Mouse (Mus musculus) MEL (cell line): ENCODE measurements around the gene Frmd6. TPM values are rescaled to one million over a fixed set of nuclear protein-coding genes. Genes with fewer than 3 reads are reported as not detected.

ENCODE experiments used
- DNase-seq: peaks from one replicate; pipeline ENCODE4 v3.0.0; 2011; ENCODE audit warnings: low read depth, low spot score
- H3K27ac ChIP-seq: 2 replicates; pipeline ENCODE4 v1.5.1; 2012; ENCODE audit warnings: low read depth, mild to moderate bottlenecking, control low read depth, low read length, moderate library complexity; ENCODE audit not compliant: control insufficient read depth
- H3K27me3 ChIP-seq, 2 experiments: fragments of 150-350 bp in 1 of 2; sonication (generic) in 1 of 2; 2 replicates each; pipeline ENCODE4 v1.6.1; 2012; ENCODE audit warnings: low read length in 2 of 2, mild to moderate bottlenecking in 2 of 2, improper control_type of control experiment in 1 of 2, moderate library complexity in 1 of 2; ENCODE audit not compliant: insufficient read depth in 2 of 2, control insufficient read depth in 1 of 2
- H3K36me3 ChIP-seq, 2 experiments: 2 replicates each; pipeline ENCODE4 v1.6.1; 2012 to 2014; ENCODE audit warnings: low read length in 2 of 2, improper control_type of control experiment in 1 of 2, inconsistent platforms in 1 of 2, mild to moderate bottlenecking in 1 of 2; ENCODE audit not compliant: insufficient read depth in 2 of 2, control insufficient read depth in 1 of 2
- H3K4me1 ChIP-seq, 2 experiments: fragments of 150-350 bp in 1 of 2; sonication (generic) in 1 of 2; 2 replicates each; pipeline ENCODE4 v1.6.1; 2012; ENCODE audit warnings: low read length in 2 of 2, improper control_type of control experiment in 1 of 2, mild to moderate bottlenecking in 1 of 2; ENCODE audit not compliant: insufficient read depth in 2 of 2, control insufficient read depth in 1 of 2
- H3K4me3 ChIP-seq, 2 experiments: fragments of 150-350 bp in 1 of 2; sonication (generic) in 1 of 2; 2 replicates each; pipeline ENCODE4 v1.5.1; 2012; ENCODE audit warnings: low read depth in 2 of 2, low read length in 2 of 2, mild to moderate bottlenecking in 2 of 2, moderate library complexity in 2 of 2, control low read depth in 1 of 2, improper control_type of control experiment in 1 of 2; ENCODE audit not compliant: control insufficient read depth in 1 of 2, insufficient read depth in 1 of 2
- H3K79me2 ChIP-seq: 2 replicates; pipeline ENCODE4 v1.6.1; 2012; ENCODE audit warnings: mild to moderate bottlenecking, low read length, moderate library complexity; ENCODE audit not compliant: control insufficient read depth, poor library complexity, insufficient read depth
- H3K9ac ChIP-seq: 2 replicates; pipeline ENCODE4 v1.6.1; 2012; ENCODE audit warnings: low read depth, mild to moderate bottlenecking, control low read depth, low read length, moderate library complexity; ENCODE audit not compliant: control insufficient read depth, poor library complexity, severe bottlenecking
- H3K9me3 ChIP-seq: fragments of 150-350 bp; sonication (generic); replicated peaks from 2 replicates; pipeline ENCODE4 v1.6.1; 2012; ENCODE audit warnings: mild to moderate bottlenecking, low read length, improper control_type of control experiment, moderate library complexity; ENCODE audit not compliant: insufficient read depth
- CHD2 ChIP-seq: IDR thresholded peaks from 2 replicates; pipeline ENCODE4 v1.6.1; 2011; ENCODE audit warnings: low read length, improper control_type of control experiment
- CTCF ChIP-seq, 3 experiments: IDR thresholded peaks in 2 of 3; conservative IDR thresholded peaks in 1 of 3; 2 replicates each; pipeline ENCODE4 v1.5.1; 2011 to 2012; ENCODE audit warnings: low read length in 3 of 3, low read depth in 2 of 3, mild to moderate bottlenecking in 2 of 3, improper control_type of control experiment in 1 of 3, inconsistent platforms in 1 of 3, mixed read lengths in 1 of 3, moderate library complexity in 1 of 3; ENCODE audit not compliant: control insufficient read depth in 1 of 3, insufficient read depth in 1 of 3, poor library complexity in 1 of 3, severe bottlenecking in 1 of 3
- E2F4 ChIP-seq: IDR thresholded peaks from 2 replicates; pipeline ENCODE4 v1.6.1; 2011; ENCODE audit warnings: low read depth, low read length, improper control_type of control experiment, borderline replicate concordance
- ELF1 ChIP-seq: IDR thresholded peaks from 2 replicates; pipeline ENCODE4 v1.6.1; 2014; ENCODE audit warnings: low read depth, mild to moderate bottlenecking, inconsistent platforms, low read length, improper control_type of control experiment, moderate library complexity
- EP300 ChIP-seq, 2 experiments: IDR thresholded peaks; 2 replicates each; pipeline ENCODE4 v1.6.1; 2011; ENCODE audit warnings: improper control_type of control experiment in 2 of 2, low read length in 2 of 2, low read depth in 1 of 2, mild to moderate bottlenecking in 1 of 2
- ETS1 ChIP-seq: IDR thresholded peaks from 2 replicates; pipeline ENCODE4 v1.6.1; 2012; ENCODE audit warnings: low read depth, mild to moderate bottlenecking, inconsistent platforms, low read length, improper control_type of control experiment, moderate library complexity
- HCFC1 ChIP-seq: IDR thresholded peaks from 2 replicates; pipeline ENCODE4 v1.6.1; 2012; ENCODE audit warnings: low read depth, mild to moderate bottlenecking, inconsistent platforms, low read length, improper control_type of control experiment, moderate library complexity
- JUND ChIP-seq: IDR thresholded peaks from 2 replicates; pipeline ENCODE4 v1.6.1; 2011; ENCODE audit warnings: low read depth, mild to moderate bottlenecking, improper control_type of control experiment, low read length
- KAT2A ChIP-seq: conservative IDR thresholded peaks from 2 replicates; pipeline ENCODE4 v1.6.1; 2012; ENCODE audit warnings: low read depth, low read length, improper control_type of control experiment, inconsistent platforms
- MAX ChIP-seq: IDR thresholded peaks from 2 replicates; pipeline ENCODE4 v1.6.1; 2011; ENCODE audit warnings: low read length, improper control_type of control experiment
- MAZ ChIP-seq: IDR thresholded peaks from 2 replicates; pipeline ENCODE4 v1.6.1; 2012; ENCODE audit warnings: low read depth, mild to moderate bottlenecking, inconsistent platforms, low read length, improper control_type of control experiment
- MXI1 ChIP-seq: IDR thresholded peaks from 2 replicates; pipeline ENCODE4 v1.6.1; 2011; ENCODE audit warnings: mild to moderate bottlenecking, low read depth, low read length, improper control_type of control experiment
- MYB ChIP-seq: IDR thresholded peaks from 2 replicates; pipeline ENCODE4 v1.6.1; 2011; ENCODE audit warnings: mild to moderate bottlenecking, low read depth, low read length, improper control_type of control experiment
- NELFE ChIP-seq: IDR thresholded peaks from 2 replicates; pipeline ENCODE4 v1.6.1; 2011; ENCODE audit warnings: low read depth, low read length, improper control_type of control experiment
- POLR2A ChIP-seq, 2 experiments: IDR thresholded peaks; 2 replicates each; pipeline ENCODE4 v1.6.1; 2011 to 2012; ENCODE audit warnings: low read length in 2 of 2, mild to moderate bottlenecking in 2 of 2, control low read depth in 1 of 2, improper control_type of control experiment in 1 of 2, low read depth in 1 of 2, moderate library complexity in 1 of 2; ENCODE audit not compliant: control insufficient read depth in 1 of 2, insufficient read depth in 1 of 2, poor library complexity in 1 of 2
- POLR2AphosphoS2 ChIP-seq: IDR thresholded peaks from 2 replicates; pipeline ENCODE4 v1.6.1; 2011; ENCODE audit warnings: low read length, improper control_type of control experiment
- POLR2AphosphoS5 ChIP-seq: IDR thresholded peaks from 2 replicates; pipeline ENCODE4 v1.6.1; 2012; ENCODE audit warnings: low read depth, borderline replicate concordance, mild to moderate bottlenecking, inconsistent platforms, low read length, moderate library complexity, mixed read lengths
- RAD21 ChIP-seq: IDR thresholded peaks from 2 replicates; pipeline ENCODE4 v1.6.1; 2011; ENCODE audit warnings: mild to moderate bottlenecking, low read depth, low read length, improper control_type of control experiment
- RCOR1 ChIP-seq: IDR thresholded peaks from 2 replicates; pipeline ENCODE4 v1.6.1; 2012; ENCODE audit warnings: low read depth, mild to moderate bottlenecking, inconsistent platforms, low read length, improper control_type of control experiment
- SIN3A ChIP-seq: IDR thresholded peaks from 2 replicates; pipeline ENCODE4 v1.6.1; 2012; ENCODE audit warnings: low read length, improper control_type of control experiment, inconsistent platforms
- TAL1 ChIP-seq: IDR thresholded peaks from 2 replicates; pipeline ENCODE4 v1.6.1; 2012; ENCODE audit warnings: mild to moderate bottlenecking, inconsistent platforms, low read length, moderate library complexity, mixed read lengths
- TCF12 ChIP-seq: IDR thresholded peaks from 2 replicates; pipeline ENCODE4 v1.6.1; 2014; ENCODE audit warnings: low read depth, mild to moderate bottlenecking, inconsistent platforms, low read length, improper control_type of control experiment, moderate library complexity
- UBTF ChIP-seq: IDR thresholded peaks from 2 replicates; pipeline ENCODE4 v1.6.1; 2012; ENCODE audit warnings: low read depth, mild to moderate bottlenecking, inconsistent platforms, low read length, improper control_type of control experiment, moderate library complexity, borderline replicate concordance; ENCODE audit not compliant: insufficient read depth
- USF1 ChIP-seq: IDR thresholded peaks from 2 replicates; pipeline ENCODE4 v1.6.1; 2014; ENCODE audit warnings: low read depth, mild to moderate bottlenecking, inconsistent platforms, low read length, improper control_type of control experiment, moderate library complexity
- ZKSCAN1 ChIP-seq: IDR thresholded peaks from 2 replicates; pipeline ENCODE4 v1.6.1; 2012; ENCODE audit warnings: low read depth, mild to moderate bottlenecking, inconsistent platforms, low read length, improper control_type of control experiment, moderate library complexity
- ZMIZ1 ChIP-seq: IDR thresholded peaks from 2 replicates; pipeline ENCODE4 v1.6.1; 2012; ENCODE audit warnings: low read depth, mild to moderate bottlenecking, inconsistent platforms, low read length, improper control_type of control experiment, moderate library complexity
- polyA plus RNA-seq, 2 experiments: library from polyadenylated mRNA; stranded (reverse) in 1 of 2; unstranded in 1 of 2; fragments of >175 nt in 1 of 2; fragments of >200 nt in 1 of 2; gene quantifications; 2 replicates each; pipeline versions ENCODE4 v1.2.1 to v1.2.4; 2012; ENCODE audit warnings: low replicate concordance in 2 of 2, low read depth in 1 of 2; ENCODE audit not compliant: insufficient read length in 2 of 2, insufficient read depth in 1 of 2, missing spikeins in 1 of 2
- total RNA-seq: library from RNA; depleted of rRNA; stranded (reverse); fragments of 300-350 nt; gene quantifications from 2 replicates; pipeline ENCODE4 v1.2.3, GENCODE M21; 2012

Frmd6 gene
- total and polyA plus RNA-seq, 3 experiments = 3.7 to 5.0 TPM; not detected in 1

DNA sequence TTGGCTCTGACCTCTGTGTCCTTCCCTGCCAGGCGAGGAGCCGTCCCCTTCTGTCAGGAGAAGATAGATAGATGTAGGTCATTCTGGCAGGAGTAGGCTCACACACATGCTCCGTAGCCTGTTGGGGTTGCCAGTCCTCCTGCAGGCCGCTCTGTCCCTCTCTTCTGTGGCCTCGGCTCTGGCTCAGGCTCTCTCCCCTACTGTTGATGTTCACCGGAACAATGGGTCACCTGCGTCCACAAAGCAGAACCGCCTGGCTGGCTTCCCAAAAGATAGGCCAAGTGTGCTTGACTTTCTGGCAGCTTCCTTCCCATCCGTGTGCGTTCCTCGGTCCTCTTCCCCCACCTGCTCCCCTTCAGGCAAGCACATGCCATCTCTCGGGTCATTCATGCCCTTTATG lies 56.0 kb downstream of the Frmd6 start:
- Histone ChIP-seq H3K9me3 (no peaks in the 10 kb centered on the region), H3K27me3 (no peaks in the 10 kb centered on the region), H3K4me1 (no peaks in the 10 kb centered on the region), H3K4me3 (no peak overlapping the region), H3K9ac (no peak overlapping the region), H3K79me2 (no peaks in the 10 kb centered on the region), H3K27ac (no peak overlapping the region), H3K36me3 (no peaks in the 10 kb centered on the region)
- TF ChIP-seq ETS1 = no peak
- TF ChIP-seq RCOR1 = no peak
- no peak for TF ChIP-seq KAT2A
- no peak for TF ChIP-seq ZMIZ1
- no peak for TF ChIP-seq RAD21
- DNase-seq = no peak

DNA sequence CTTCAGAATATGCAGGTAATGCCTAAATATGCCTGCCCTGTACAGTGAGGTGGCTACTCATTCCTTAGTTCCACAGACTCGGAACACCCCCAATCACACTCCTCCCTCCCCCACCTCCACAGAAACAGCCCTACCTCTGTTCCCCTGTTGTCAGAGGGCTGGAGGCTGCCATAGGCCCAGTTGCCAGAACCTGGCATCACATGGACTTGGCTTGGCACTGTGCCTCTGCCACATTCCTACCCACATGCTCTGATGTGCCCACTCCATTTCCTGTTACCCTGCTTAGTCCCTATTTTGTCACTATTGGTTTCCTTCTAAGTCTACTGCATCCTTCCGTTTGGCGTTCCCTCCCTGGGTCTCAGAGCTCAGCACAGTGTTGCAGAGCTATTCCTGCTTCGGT lies 56.5 kb downstream of the Frmd6 start:
- peaks cover 0 to under 1% of the 10 kb centered on the region in 2 experiments; a peak in 1 of 4 replicates for H3K4me1 ChIP-seq
- no peak for TF ChIP-seq NELFE
- TF ChIP-seq TAL1 = no peak
- no peak for TF ChIP-seq ZKSCAN1
- no peak for TF ChIP-seq TCF12
- TF ChIP-seq ETS1 = no peak
- TF ChIP-seq UBTF = no peak
- TF ChIP-seq, all 39 proteins: peak for 0
- H3K9ac ChIP-seq = no peak overlapping the region
- no peak overlapping the region for H3K27ac ChIP-seq
- no peak for DNase-seq
- no peaks in the 10 kb centered on the region for H3K9me3 ChIP-seq
- H3K4me3 ChIP-seq = no peak overlapping the region
- no peaks in the 10 kb centered on the region for H3K79me2 ChIP-seq
- no peaks in the 10 kb centered on the region for H3K27me3 ChIP-seq
- no peaks in the 10 kb centered on the region for H3K36me3 ChIP-seq

DNA sequence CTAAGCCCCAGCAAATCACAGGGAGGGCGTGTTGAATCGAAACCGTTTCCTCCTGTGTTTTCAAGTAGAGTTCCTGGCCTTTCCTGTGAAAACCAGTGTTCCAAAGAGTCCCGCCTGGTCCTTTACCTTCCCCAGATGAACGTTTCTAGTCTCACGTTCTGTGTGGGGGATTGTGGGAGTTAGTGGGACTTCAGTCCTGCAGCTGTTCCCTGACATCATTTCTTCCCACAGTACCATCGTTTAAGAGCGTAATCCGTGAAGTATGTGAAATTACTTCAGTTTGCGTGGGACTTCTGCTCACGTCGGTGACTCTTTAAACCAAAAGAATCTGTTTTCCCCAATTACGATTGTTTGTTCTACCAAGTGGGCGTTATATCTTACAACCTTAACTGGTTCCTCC lies 57.8 kb downstream of the Frmd6 start:
- no peaks in the 10 kb centered on the region; a peak in 1 of 4 replicates for H3K36me3 ChIP-seq
- no peak overlapping the region for H3K9ac ChIP-seq
- no peaks in the 10 kb centered on the region for H3K27me3 ChIP-seq
- peaks cover 0 to 4% of the 10 kb centered on the region in 2 experiments; a peak in 1 of 4 replicates for H3K4me1 ChIP-seq
- H3K4me3 ChIP-seq = no peak overlapping the region
- no peak for TF ChIP-seq TCF12
- TF ChIP-seq MXI1 = no peak
- TF ChIP-seq E2F4 = no peak
- TF ChIP-seq ZMIZ1 = no peak
- TF ChIP-seq MYB = no peak
- no peak for TF ChIP-seq HCFC1
- no peak for TF ChIP-seq MAZ
- TF ChIP-seq NELFE = no peak
- no peak for TF ChIP-seq EP300 (IDR thresholded peaks at IDR 0.05; ENCODE audit: low read depth in 1 of 2, low read length in 2 of 2)
- TF ChIP-seq SIN3A = no peak
- TF ChIP-seq CTCF (IDR thresholded peaks at IDR 0.05 in 2 of 3, conservative IDR thresholded peaks at IDR 0.05 in 1 of 3; ENCODE audit: control insufficient read depth in 1 of 3, insufficient read depth in 1 of 3, low read depth in 2 of 3, low read length in 3 of 3, poor library complexity in 1 of 3, severe bottlenecking in 1 of 3) = no peak
- no peak for TF ChIP-seq RAD21
- TF ChIP-seq CHD2 = no peak
- no peak for TF ChIP-seq POLR2AphosphoS2
- TF ChIP-seq JUND = no peak
- TF ChIP-seq ELF1 = no peak
- no peak for TF ChIP-seq POLR2A (IDR thresholded peaks at IDR 0.05; ENCODE audit: control insufficient read depth in 1 of 2, insufficient read depth in 1 of 2, low read depth in 1 of 2, low read length in 2 of 2, poor library complexity in 1 of 2)
- TF ChIP-seq USF1 = no peak
- no peak for TF ChIP-seq MAX
- no peak for TF ChIP-seq POLR2AphosphoS5
- H3K27ac ChIP-seq = no peak overlapping the region
- H3K9me3 ChIP-seq = no peaks in the 10 kb centered on the region
- no peak for DNase-seq
- no peaks in the 10 kb centered on the region for H3K79me2 ChIP-seq
